Mouse (Mus musculus): ENCODE measurements at regions not wholly inside any gene's neighbourhood (a gene's known extent, or its start where the extent isn't known, plus 50 kb on each side); places are given as distances from the start of the nearest gene placed in this dataset.

DNA sequence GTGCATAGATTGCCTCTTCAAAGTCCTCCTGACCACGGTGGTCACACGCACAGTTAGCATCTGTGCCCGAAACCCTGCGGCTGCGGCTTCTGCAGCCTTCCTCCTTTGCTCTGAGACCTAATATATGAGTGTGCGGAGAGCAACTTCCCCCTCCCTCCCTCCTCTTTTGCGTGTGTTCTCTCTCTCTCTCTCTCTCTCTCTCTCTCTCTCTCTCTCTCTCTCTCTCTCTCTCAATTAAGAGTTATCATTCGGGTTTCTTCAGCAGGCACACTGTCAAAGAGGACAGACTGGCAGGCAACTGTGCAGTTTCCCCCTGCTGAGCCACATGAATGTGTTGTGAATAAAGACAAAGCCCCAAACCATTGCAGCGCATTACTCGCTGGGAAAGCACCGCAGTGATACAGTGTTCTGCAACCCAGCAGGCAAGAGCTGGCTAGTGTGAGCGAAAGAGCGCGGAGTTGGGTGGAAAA, 900.8 kb downstream of the Mat2b start:
- no peak for DNase-seq (ENCODE audit: low read depth, low spot score)

GRCm38 (mm10) chr11:39792112-39792511, 902.9 kb downstream of the Mat2b start:
- DNase-seq (ENCODE audit: low read depth, low spot score): peak; percentile 1

Data from A20 (cell line).